Mouse (Mus musculus): Measurements from ENCODE around the gene Irak1.

Irak1 gene

GRCm38 (mm10) chrX:73965307-73965706, 58.4 kb downstream of the Irak1 start:
- DNase-seq, result peak; percentile 49

GRCm38 (mm10) chrX:73964363-73964762, 59.4 kb downstream of the Irak1 start:
- peak; percentile 28 for DNase-seq
